Mouse (Mus musculus) heart, postnatal 25 days (tissue): ENCODE measurements around the gene Rhot2. TPM values are rescaled to one million over a fixed set of nuclear protein-coding genes. Genes with fewer than 3 reads are reported as not detected.
"Not testable (repeated sequence)": the region's sequence is repeated elsewhere in the genome, so short reads cannot be mapped to it uniquely, and the experiment has no call there.

Source experiments
- DNase-seq: peaks from one replicate; pipeline ENCODE4 v3.0.0; 2022; ENCODE audit warnings: low spot score
- intact Hi-C: fragments of 180-260 bp; cut with DNase I; formaldehyde crosslinking; loops from one replicate; pipeline ENCODE4 v1.15.1; 2025
- total RNA-seq, 2 experiments: library from RNA; stranded (reverse); gene quantifications; 2 replicates each; pipeline ENCODE4 v1.2.3; 2021

Gene Rhot2
- total RNA-seq, 2 experiments from 2014 or later, result 120 to 125 TPM

- intact Hi-C loops, result loop anchor here (10.0 kb wide), 1 partner anchor 335 kb away; no protein-coding TSS in a partner anchor
- no peak for DNase-seq
Measured at GRCm38 (mm10) chr17:25809606-25810340, 34.9 kb downstream of the Rhot2 start.

- intact Hi-C loops, result loop anchor here (10.0 kb wide), 1 partner anchor 334 kb away; no protein-coding TSS in a partner anchor
- peak; percentile 51 for DNase-seq
Measured at GRCm38 (mm10) chr17:25808789-25809605, 35.7 kb downstream of the Rhot2 start, which contains the start of gene Fbxl16. Gene Fbxl16 (plus strand): TSS chr17:25809085.

GRCm38 (mm10) chr17:25808028-25808427 is 36.6 kb downstream of the Rhot2 start:
- intact Hi-C loops, result loop anchor here (10.0 kb wide), 1 partner anchor 333 kb away; no protein-coding TSS in a partner anchor
- DNase-seq, result no peak

- intact Hi-C loops, result loop anchor here (10.0 kb wide), 1 partner anchor 333 kb away; no protein-coding TSS in a partner anchor
- DNase-seq, result not testable (repeated sequence)
Measured at GRCm38 (mm10) chr17:25807452-25807851, 37.2 kb downstream of the Rhot2 start.

- intact Hi-C loops, result loop anchor here (10.0 kb wide), 1 partner anchor 332 kb away; no protein-coding TSS in a partner anchor
- DNase-seq, result no peak
Measured at GRCm38 (mm10) chr17:25806507-25806906, 38.1 kb downstream of the Rhot2 start.

GRCm38 (mm10) chr17:25802825-25803517 is 41.7 kb downstream of the Rhot2 start:
- DNase-seq, result no peak
- intact Hi-C loops, result loop anchor here (10.0 kb wide), 1 partner anchor 328 kb away; no protein-coding TSS in a partner anchor

GRCm38 (mm10) chr17:25801029-25801428 is 43.6 kb downstream of the Rhot2 start:
- no peak for DNase-seq
- intact Hi-C loops, result loop anchor here (1.0 to 10.0 kb wide), 3 partner anchors 28 to 326 kb away; partner anchors contain the start of gene Narfl

GRCm38 (mm10) chr17:25796951-25797369 is 47.7 kb downstream of the Rhot2 start, which contains the start of gene Metrn:
Gene Metrn (minus strand): TSS chr17:25797136.
- intact Hi-C loops, result loop anchor here (2.0 kb wide), 1 partner anchor 26 kb away; the partner anchor contains the start of gene Wdr24
- DNase-seq, result peak; percentile 84

GRCm38 (mm10) chr17:25796211-25796771 is 48.4 kb downstream of the Rhot2 start:
- no peak for DNase-seq
- intact Hi-C loops, result loop anchor here (2.0 kb wide), 1 partner anchor 27 kb away; the partner anchor contains the start of gene Wdr24

- no peak for DNase-seq
- intact Hi-C loops, result loop anchor here (2.0 kb wide), 1 partner anchor 27 kb away; the partner anchor contains the start of gene Wdr24
Measured at GRCm38 (mm10) chr17:25795609-25796092, 49.0 kb downstream of the Rhot2 start, which contains the start of gene AC134908.4. Gene AC134908.4 (minus strand): TSS chr17:25795659.

GRCm38 (mm10) chr17:25794998-25795397 is 49.7 kb downstream of the Rhot2 start:
- DNase-seq, result no peak
- intact Hi-C loops, result no loop called here

- intact Hi-C loops, result no loop called here
Measured at GRCm38 (mm10) chr17:25794197-25794596, 50.5 kb downstream of the Rhot2 start.

GRCm38 (mm10) chr17:25792615-25793014 is 52.0 kb downstream of the Rhot2 start, which contains the start of gene Fam173a:
Gene Fam173a (minus strand): TSS chr17:25792901.
- peak; percentile 61 for DNase-seq
- intact Hi-C loops, result no loop called here

More at GRCm38 (mm10) chr17:25794197-25794596, 50.5 kb downstream of the Rhot2 start:
- DNase-seq, result no peak

GRCm38 (mm10) chr17:25791843-25792527 is 52.7 kb downstream of the Rhot2 start:
- DNase-seq, result peak; percentile 65
- intact Hi-C loops, result no loop called here

- intact Hi-C loops, result no loop called here
- no peak for DNase-seq
Measured at GRCm38 (mm10) chr17:25791320-25791842, 53.3 kb downstream of the Rhot2 start.
